Mouse (Mus musculus) heart, postnatal 10 days (tissue): ENCODE measurements around the gene Ube2d2b. TPM values are rescaled to one million over a fixed set of nuclear protein-coding genes. Genes with fewer than 3 reads are reported as not detected.
A peak's percentile ranks its signal among the peaks of the same experiment; 100 is the strongest.

Source experiments
- DNase-seq, 2 experiments: peaks; one replicate each; pipeline ENCODE4 v3.0.0; 2021
- intact Hi-C: fragments of 180-260 bp; cut with DNase I; formaldehyde crosslinking; loops from one replicate; pipeline ENCODE4 v1.15.1; 2025
- total RNA-seq, 2 experiments: library from RNA; stranded (reverse); gene quantifications; 2 replicates each; pipeline ENCODE4 v1.2.3; 2021

The Ube2d2b gene
- total RNA-seq, result not detected

DNA sequence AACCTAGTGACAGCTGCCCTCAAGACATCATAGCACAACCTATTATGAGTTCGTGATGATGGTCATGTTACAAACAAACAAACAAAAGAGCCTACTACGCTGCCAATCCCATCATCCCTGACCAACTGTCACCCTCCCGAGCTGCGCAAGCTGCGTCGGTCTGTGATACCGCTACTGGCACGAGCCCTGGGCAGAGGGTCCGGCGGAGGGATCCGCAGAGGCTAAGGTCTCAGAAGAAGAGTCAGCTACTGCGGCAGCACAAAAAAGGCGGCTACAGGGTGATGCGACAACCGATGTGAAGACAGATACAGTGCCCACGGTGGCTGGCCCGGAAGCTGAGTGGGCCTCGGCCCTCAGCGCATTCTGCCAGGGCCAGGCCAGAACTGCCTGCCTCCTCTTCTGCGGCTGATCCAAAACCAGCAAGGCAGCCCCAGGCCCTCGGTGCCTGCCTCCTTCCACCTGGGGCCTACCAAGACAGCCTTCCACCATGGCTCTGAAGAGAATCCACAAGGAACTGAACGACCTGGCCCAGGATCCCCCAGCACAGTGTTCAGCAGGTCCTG, at the start of gene Ube2d2b:
TSS of gene Ube2d2b (plus strand) at position 102 of the 563 bp plus-strand sequence.
- intact Hi-C loops, result no loop called here
- no peak for DNase-seq

DNA sequence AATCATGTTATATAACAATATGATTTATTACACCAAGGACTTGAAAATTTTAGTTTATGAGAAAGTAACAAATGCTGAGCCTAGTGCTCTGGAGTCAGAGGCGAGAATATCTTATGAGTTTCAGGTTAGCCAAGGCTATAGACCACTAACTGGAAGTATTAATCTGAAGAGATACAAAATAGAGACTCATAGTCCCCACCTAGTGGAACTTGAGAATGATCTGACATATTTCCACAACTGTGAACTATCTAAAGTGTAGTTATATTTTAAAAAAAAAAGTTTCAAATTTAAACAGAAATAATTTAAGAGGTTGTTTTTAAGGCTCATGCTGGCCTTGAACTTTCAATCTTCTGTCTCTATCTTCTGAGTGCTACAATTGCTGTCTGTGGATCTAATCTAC, 47.5 kb upstream of the Ube2d2b start:
- no peak for DNase-seq
- intact Hi-C loops, result no loop called here

DNA sequence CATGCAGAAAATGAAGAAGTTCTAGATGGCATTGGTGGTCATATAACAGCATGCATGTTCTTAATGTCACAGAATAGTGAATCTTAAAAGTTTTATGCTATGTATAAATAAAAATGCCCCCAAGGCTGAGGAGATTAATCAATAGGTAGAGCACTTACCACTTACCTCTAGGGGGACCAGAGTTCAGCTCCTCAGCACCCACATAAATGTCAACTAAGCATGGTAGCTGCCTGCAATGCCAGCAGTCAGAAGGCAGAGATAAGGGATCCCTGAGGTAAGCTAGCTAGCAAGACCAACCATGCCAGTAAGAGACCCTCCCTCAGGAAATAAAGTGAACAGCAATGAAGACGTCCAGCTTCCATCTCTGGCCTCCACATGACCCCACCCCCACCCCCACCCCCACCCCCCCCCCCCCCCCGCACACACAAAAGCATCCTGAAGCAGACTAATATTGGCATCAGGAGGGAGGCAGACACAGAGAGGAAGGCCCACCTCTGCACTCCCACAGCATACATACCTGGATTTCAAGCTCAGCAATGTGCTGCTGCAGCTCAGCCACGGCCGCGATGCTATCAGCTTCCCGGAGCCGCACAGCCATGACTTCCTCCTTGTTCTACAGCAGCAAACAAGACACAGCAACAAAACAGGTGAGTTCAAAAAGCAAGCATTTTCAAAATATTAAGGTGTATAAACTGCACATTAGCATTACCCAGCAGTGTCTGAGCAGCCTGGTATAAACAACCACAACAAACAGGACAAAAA, 42.0 kb upstream of the Ube2d2b start:
- no peak for DNase-seq
- intact Hi-C loops, result loop anchor here (2.0 kb wide), 1 partner anchor 103 kb away; no protein-coding TSS in a partner anchor

DNA sequence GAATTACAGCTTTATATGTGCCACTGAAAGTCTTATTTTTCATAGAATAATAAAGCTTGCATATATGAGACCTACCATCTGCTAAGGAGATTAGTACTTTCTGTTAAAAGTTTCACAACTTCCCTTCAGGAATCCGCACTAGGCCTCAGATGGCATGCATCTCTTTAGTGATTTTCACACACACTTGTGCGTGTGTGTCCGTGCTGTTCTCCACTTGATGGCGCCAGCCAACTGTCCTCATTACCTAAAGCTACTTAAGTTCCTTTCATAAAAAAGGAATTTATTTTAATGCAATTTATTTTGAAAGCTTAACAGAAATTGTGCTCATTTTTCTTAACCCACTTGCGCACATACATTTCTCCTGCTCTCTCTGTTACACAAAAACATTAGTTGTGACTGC, 40.4 kb upstream of the Ube2d2b start:
- intact Hi-C loops, result loop anchor here (2.0 kb wide), 1 partner anchor 101 kb away; no protein-coding TSS in a partner anchor
- DNase-seq, result peak; percentile 15 to 44

DNA sequence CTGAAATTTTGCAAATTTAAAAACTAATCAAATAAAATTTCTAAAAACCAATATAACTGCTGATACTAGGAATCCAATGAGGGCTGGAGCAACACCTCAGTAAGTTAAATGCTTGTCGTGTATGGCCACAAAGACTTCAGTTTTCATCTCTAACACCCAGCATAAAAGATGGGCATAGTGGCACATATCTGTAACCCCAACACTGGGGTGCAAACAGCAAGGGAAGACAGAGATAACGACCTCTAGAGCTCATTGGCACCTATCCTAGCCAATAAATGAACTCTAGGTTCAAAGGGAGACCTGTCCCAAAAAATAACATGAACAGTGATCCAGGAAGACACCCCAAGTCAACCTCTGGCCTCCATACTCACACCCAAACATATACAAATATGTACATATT, 37.9 kb upstream of the Ube2d2b start:
- intact Hi-C loops, result loop anchor here (10.0 kb wide), 1 partner anchor 203 kb away; no protein-coding TSS in a partner anchor
- DNase-seq, result no peak

DNA sequence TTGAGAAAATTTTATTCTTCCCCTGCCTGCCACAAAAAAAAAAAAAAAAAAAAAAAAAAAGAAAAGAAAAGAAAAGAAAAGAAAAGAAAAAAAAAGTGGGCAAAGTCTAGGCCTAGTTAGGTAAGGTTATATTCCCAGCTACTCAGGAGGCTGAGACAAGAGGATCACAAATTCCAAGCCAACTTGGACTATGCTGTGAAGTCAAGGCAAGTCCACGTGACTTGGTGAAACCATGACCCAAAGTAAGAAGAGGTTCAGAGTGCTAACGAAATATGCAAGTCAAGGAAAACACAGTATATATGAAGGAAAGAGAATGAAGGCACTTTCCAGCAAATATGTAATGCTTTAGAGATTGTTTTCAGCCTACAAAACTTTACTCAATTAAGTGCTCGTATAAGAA, 37.4 kb upstream of the Ube2d2b start:
- DNase-seq, result no peak
- intact Hi-C loops, result loop anchor here (10.0 kb wide), 1 partner anchor 202 kb away; no protein-coding TSS in a partner anchor

DNA sequence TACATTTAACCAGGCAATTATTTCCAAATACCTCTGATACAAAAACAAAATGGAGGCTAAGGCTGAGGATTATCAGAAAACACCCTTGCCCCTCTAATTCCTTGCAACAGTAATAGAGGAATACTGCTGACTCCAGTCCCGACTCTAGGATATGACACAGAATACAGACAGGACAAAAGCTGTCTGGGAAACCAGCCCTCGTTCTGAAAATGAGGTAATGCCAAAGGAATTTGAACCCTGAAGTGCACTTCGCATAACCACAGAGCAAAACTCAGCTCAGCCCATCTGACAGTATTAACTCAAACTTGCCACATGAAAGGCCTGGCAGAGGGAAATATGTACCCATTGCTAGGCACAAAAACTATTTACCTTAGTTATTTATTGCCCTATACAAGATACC, 36.6 kb upstream of the Ube2d2b start:
- intact Hi-C loops, result loop anchor here (10.0 kb wide), 1 partner anchor 202 kb away; no protein-coding TSS in a partner anchor
- peak; percentile 55 to 65 for DNase-seq

DNA sequence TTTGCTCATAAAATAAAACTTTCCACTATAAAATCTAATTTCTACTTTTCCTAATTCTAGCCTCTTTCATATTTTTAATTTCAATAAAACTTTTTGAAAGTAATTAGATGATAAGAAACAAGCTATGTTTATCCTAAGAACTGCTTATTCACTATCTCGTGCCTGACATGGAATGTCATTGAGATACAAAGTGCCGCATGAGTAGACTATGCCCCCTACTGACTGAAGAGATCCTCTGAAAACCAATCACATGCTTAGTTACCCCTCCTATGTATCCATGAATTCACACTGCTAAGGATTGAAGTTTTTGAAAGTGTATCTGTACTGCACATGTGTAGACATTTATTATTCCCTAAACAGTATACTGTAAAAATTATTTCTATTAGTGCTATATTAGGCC, 36.0 kb upstream of the Ube2d2b start:
- intact Hi-C loops, result loop anchor here (10.0 kb wide), 1 partner anchor 201 kb away; no protein-coding TSS in a partner anchor
- DNase-seq, result no peak

DNA sequence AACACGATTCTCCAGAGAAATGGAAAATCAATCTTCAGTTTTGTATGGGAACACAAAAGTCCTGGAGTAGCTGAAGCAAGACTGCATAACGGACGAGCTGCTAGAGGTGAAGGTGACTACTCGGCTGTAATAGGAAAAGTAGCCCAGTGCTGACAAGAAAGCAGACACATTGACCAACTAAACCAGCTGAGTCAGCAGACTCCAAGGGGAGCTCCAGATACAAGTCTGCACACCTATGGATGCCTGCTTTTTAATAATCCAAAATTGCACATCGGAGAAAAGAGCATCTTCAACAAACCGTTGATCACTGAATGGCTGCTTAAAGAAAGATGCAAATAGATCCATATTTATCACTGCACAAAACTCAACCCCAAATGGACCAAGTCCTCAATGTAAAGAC, 31.6 kb upstream of the Ube2d2b start:
- intact Hi-C loops, result loop anchor here (5.0 to 10.0 kb wide), 2 partner anchors 186 to 197 kb away; no protein-coding TSS in a partner anchor

DNA sequence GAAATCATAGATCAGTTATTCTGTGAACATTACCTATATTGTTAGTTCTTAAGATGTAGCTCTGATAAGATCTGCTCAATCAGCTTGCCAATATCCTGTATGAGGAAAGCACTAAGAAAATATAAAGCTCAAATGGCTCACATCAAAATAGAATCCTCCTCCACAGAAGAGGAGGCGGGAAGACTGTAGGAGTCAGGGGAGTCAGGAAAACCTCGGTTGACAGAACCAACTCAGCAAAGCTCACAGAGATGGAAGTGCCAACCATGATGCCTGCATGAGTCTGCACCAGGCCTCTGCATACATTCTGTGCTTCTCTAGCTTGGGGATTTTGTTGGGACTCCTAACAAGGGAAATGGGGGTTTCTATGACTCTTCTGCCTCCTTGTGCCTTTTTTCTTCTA, 28.7 kb upstream of the Ube2d2b start:
- intact Hi-C loops, result no loop called here

More for the DNA sequence above, 31.6 kb upstream of the Ube2d2b start:
- DNase-seq, result no peak

DNA sequence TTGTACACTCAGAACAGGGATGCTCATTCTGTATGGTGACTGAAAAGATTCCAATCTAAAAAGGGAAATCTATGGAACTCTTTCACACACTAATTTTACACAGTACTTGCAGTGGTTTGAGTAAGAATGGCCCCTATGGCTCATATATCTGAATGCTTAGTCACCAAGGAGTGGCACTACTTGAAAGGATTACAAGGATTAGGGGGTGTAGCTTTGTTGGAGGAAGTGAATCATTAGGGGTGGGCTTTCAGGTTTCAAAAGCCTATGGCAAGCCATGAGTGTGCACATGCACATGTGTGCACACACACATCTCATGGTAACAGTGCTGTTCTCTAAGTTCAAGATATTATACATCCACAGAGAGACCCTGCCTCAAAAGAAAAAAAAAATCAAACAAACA, 27.3 kb upstream of the Ube2d2b start:
- intact Hi-C loops, result no loop called here
- no peak for DNase-seq

More for the DNA sequence above, 28.7 kb upstream of the Ube2d2b start:
- no peak for DNase-seq

DNA sequence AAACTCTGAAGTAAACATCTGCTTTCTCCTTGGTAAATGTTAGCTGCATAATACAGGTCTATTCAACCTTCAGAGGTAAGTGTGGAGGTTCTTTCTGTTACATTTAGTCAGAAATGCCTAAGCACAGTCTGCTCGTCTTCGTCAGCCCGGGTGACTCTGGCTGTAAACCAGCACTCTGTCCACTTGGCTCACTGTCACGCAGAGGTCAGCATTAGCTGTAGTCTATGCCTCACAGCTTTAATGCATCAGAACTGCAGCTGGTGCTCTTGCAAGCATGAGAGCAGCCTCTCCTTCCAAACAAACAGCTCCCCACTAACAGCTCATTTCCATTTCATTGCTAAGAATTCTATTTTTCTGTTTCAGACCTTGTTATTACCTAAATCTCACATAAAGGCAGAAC, 22.4 kb upstream of the Ube2d2b start:
- DNase-seq, result peak; percentile 67 to 75
- intact Hi-C loops, result no loop called here

DNA sequence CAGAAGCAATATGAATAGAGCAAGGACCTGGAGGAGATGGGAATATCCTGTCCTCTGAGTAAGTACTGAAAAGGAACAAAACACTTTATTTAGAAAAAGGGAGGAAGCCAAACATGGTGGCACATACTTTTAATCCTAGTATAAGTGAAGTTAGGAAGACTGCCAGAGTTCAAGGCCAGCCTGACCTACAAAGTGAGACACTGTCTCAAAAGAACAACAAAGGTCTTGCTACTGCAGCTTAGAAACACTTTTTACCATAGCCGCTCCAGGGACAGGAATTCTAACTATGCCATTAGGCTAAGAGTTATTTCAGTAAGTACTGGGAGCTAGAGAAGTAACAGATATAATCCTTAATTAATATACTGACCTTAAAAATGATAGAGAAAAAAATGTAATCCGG, 15.2 kb upstream of the Ube2d2b start:
- peak in 1 of 2 experiments; percentile 30 for DNase-seq
- intact Hi-C loops, result no loop called here

DNA sequence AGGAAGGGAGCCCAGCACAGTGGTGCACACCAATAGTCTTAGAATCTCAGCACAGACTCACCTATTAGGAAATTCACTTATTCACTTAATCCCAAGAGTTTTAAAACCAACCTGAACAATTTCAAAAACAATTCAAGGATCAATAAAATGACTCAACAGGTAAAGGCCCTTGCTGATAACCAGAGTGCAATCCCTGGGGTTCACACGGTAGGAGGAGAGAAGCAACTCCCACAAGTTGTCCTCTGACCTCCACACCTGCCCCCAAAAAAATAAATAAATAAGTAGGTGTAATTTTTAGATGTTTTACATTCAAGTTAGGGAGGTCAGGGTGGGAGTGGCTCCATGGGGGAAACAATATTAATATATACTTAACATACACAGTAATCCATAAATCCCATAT, 7.4 kb upstream of the Ube2d2b start:
- intact Hi-C loops, result no loop called here
- DNase-seq, result no peak

DNA sequence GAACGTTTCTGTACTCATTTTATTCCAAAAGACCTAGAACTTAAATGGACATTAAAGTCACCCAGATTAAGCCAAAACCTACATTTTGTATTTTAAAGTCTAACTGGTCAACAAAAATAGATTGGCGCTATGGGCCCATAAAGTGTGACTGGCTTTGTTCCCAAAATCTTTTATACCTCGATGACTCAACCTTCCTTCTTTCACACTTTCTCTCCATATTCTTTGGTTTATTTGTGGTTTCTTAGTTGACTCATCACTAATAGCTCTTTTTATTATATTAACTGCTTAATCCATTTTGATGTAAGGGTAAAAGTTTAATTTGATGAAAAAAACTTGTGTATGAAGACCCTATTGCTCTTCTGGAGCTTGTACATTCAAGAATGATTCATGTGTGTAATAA, 1.5 kb downstream of the Ube2d2b start:
- no peak for DNase-seq
- intact Hi-C loops, result no loop called here

DNA sequence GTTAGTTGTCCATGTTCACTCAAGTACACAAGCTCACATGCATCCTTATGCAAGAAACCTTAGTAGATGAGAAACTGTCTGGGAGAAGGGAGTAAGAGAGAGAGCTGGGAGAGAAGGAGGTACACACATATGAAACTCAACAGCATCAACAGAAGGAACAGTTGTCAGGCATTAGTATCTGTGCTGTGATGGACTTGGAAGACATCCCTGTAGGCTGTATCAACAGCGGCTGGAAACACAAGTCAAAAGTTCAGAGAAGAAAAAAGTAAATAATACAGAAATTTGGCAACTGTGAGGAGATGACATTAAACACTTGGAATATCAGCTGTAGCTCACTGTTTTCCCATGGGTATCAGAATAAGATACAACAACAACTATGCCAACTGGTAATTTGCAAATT, 4.4 kb downstream of the Ube2d2b start:
- no peak for DNase-seq
- intact Hi-C loops, result no loop called here

DNA sequence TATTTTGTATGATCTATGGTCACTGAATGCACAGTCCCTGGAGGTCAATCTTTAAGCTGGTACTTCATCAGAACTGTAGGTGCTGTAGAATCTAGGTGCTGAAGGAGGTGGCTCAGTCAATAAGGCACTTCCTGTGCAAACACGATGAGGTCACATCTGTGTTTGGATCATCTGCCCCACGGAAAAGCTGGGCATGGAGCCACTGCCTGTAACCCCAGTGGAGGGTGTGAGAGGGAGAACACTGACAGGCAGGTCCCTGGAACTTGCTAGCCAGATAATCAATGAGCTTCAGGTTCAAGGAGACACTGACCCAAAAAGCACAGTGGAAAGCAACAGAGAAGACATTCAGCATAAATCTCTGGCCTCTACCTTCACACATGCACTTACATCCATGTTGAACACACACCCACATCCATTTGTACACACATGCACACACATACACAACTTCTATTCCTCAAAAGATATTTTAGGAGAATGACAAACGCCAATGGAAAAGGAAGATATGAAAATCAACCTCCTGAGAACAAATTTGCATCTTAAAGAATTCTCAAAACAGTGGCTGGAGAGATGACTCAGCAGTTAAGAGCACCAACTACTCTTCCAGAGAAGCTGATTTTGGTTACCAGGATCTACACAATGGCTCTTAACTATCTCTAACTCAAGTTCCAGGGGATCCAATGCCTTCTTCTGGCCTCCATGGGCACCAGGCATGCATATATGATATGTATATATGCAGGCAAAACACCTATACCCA, 9.2 kb downstream of the Ube2d2b start:
- peak; percentile 67 to 68 for DNase-seq
- intact Hi-C loops, result no loop called here

DNA sequence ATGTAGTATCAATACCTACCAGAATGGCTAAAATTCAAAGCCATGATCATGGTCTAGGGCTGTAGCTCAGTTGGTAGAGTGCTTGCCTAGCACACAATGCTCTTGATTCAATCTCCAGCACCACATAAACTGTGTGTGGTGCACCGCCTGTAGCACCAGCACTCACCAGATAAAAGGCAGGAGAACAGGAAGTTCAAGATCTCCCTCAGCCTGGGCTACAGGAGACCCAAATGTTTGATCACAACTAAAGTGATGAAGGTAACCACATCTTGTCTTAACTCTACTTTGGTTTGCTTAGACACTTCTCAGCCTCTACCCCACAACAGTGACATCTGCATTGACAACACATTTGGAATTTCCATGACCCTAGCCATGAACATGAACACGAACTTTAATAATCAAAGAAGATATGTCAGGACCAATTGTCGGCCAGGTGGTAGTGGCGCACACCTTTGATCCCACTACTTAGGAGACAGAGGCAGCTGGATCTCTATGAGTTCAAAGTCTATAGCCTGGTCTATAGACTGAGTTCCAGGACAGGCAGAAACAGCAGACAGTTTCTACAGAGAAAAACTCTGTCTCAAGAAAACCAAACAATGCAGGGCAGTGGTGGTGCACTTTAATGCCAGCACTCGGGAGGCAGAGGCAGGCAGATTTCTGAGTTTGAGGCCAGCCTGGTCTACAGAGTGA, 10.8 kb downstream of the Ube2d2b start:
- intact Hi-C loops, result no loop called here
- no peak for DNase-seq

DNA sequence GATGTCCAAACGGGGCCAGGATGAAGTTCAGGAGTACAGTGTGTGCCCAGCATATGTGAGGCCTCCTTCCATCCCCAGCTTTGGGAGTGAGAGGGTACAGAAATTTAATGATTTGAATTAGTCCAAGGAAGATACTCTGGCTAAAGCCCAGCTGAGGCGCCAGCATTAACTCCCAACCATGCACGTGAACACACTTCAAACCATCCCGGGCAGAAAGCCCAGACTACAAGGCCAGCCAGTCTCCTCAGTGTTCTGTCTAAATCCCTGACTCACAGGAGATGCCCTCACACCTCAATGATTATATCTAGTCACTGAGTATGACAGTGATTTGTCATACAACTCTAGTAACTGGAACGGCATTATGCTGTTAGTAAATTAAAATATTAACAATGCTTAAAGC, 17.4 kb downstream of the Ube2d2b start:
- peak; percentile 82 to 85 for DNase-seq
- intact Hi-C loops, result no loop called here

DNA sequence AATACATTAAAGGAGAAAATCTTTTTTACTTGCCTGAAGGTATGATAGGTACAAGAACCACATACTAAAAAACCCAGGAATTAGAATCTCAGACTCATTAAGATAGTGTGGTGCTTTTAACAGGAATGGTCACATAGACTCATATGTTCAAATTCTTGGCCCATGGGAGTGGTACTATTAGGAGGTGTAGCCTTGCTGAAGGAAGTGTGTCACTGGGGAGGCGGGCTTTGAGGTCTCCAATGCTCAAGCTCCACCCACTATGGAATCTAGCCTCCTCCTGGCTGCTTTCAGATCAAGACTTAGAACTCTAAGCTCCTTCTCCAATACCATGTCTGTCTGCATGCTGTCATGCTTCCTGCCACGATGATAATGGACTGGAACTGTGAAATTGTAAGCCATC, 17.9 kb downstream of the Ube2d2b start:
- intact Hi-C loops, result no loop called here
- no peak for DNase-seq

DNA sequence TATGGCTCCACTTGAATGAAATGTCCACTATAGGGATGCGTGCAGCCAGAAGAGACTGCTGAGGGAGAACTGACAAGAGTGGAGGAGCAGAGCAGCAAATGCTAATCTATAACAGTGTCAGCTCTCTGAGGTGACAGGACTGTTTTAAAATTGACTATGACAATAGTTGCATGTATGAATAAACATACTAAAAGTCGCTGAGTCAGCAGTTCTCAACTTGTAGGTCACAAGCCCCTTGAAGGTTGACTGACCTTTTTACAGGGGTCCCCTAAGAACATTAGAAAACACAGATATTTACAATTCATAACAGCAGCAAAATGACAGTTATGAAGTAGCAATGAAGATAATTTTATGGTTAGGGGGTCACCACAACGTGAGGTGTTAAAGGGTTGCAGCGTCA, 19.1 kb downstream of the Ube2d2b start:
- no peak for DNase-seq
- intact Hi-C loops, result no loop called here
